Mouse (Mus musculus): ENCODE data around the gene Glt1d1.

DNA sequence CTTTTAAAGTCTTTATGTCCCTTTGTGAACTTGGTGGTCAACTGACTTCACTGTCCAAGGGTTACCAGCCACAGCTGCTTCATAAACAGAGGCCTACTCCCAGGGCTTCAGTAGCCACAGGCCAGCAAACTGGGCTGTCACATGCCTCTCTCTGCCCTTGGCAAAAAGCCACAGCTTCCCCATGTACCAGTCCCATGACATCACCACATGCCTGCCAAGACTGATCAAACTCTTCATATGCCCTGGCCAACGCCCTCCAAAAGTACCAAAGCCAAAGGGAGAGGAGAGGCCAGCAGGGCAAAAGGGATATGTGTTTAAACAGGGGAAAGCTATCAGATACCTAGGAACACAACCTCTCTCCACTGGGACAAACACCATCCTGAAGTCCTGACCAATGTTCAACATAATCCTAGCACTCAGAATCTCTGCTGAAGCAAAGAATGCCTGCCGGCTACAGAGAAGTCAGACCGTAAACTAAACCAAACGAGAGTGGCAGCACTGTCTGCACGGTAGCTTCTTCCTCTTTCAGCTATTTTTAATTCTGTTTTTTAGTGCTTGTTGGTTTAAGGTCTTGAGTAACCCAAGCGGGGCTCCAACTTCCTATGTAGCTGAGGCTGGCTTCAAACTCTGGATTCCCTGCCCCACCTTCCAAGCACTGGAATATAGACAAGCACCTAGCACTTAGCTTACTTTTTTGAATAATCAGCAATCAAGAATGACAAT is 21.1 kb upstream of the Glt1d1 start:
- TF ChIP-seq CTCF (IDR thresholded peaks at IDR 0.05; ENCODE audit: low read depth, low read length) (no peak), POLR2A (IDR thresholded peaks at IDR 0.05; ENCODE audit: extremely low read depth, insufficient read depth, low read length) (no peak)

Measured in liver, adult 2 months (tissue).